Mouse (Mus musculus) kidney, adult 9 months (tissue): Measurements from ENCODE around the gene Aarsd1.
"Not testable (repeated sequence)": the region's sequence is repeated elsewhere in the genome, so short reads cannot be mapped to it uniquely, and the experiment has no call there.

Experiments used
- DNase-seq: peaks from one replicate; pipeline ENCODE4 v3.0.0; 2022

Gene Aarsd1

DNA sequence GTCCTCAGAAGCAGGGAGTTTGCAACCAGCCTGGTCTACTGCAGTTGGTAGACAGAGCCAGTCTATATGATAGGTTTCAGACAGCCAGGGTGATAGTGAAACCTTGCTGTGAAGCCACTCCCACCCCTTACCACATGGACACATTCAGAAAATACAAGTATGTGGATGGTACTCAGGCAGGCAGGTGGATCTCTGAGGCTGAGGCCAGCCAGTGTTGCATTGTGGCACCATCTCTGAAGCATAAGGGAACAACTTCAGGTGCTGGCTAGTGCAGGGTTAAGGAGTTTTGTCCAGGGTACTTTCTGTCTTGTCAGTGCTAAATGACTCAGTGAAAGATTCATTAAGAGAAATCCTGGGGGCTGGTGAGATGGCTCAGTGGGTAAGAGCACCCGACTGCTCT, 28.9 kb upstream of the Aarsd1 start:
- no peak for DNase-seq

DNA sequence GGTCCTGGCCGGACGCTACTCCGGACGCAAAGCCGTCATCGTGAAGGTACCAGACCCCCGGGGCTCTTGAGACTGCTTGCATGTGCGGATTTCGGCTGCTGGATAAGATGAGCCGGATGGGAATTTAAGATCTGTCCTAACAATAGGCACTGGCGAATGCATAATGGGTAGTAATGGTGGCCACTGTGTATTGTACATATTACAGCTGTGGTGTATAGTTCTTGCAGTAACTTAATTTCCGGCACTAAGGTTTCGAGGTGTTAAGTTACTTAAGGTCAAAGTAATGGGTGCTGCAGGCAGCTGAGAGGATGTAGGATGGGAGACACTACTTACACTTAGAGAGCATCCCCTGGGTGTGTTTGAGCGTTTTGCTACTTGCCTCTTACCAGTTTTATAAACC, 25.3 kb upstream of the Aarsd1 start:
- DNase-seq = no peak

DNA sequence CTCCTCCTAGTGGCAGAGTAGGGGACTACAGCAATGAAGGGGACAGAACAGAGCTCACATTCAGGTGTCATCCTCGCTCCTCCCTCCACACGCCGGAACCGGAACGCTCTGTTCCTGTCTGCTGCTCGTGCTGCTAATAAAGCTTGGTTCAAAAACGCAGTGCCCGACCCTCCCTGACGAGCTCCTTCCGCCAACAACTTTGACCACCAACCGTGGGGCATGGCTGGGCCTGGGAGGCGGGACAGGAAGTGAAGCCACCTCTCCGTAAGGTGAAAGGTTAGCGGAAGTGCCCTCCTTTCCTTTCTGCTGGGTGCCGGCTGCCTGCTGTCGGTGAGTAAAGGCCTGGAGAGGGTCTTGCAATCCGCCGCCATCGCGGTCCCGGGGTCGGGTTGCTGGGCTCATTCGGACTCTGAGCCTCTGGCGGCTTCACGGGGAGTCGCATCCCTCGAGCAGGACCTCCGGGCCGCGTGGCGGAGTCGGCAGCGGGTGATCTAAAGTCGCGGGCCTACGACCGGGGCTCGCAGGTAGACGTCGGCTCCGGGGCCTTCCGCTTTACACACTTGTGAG, 24.8 kb upstream of the Aarsd1 start, which contains the start of gene Rpl27:
Gene Rpl27 (plus strand): TSS at position 172 of the 567 bp plus-strand sequence.
- DNase-seq = peak; percentile 99

DNA sequence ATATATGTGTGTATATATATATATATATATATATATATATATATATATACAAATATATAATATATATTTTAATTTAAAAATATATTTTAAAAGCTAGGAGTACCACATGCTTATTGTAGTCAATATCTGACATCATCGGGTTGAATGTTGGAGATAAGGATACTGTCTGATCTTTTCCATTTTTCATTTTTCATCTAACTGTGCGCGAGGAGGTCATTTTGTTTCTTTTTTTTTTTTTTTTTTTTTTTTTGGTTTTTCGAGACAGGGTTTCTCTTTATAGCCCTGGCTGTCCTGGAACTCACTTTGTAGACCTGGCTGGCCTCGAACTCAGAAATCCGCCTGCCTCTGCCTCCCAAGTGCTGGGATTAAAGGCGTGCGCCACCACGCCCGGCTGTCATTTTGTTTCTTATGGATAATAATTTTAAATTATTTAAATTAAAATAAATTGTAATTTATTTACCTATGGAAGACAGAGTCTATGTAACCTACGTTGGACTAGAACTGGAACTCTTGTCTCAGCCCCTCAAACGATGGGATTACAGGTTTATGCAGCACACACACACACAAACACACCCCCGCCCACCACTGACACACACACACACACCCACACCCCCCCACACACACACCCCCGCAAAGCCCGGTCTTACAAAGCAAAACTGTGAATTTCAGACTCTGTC, 24.2 kb upstream of the Aarsd1 start:
- not testable (repeated sequence) for DNase-seq

DNA sequence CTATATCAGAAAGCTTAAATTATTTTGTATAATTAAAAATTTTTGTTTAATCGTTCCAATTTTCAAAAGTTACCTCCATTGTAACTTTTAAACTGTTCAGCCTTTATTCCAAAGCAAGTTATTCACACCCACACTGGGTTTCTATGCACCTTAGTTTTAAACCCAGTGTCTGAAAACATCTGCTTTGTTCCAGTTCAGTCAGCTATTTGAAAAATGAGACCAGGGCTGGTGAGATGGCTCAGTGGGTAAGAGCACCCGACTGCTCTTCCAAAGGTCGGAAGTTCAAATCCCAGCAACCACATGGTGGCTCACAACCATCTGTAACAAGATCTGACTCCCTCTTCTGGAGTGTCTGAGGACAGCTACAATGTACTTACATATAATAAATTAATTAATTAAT, 20.6 kb upstream of the Aarsd1 start:
- DNase-seq = not testable (repeated sequence)

DNA sequence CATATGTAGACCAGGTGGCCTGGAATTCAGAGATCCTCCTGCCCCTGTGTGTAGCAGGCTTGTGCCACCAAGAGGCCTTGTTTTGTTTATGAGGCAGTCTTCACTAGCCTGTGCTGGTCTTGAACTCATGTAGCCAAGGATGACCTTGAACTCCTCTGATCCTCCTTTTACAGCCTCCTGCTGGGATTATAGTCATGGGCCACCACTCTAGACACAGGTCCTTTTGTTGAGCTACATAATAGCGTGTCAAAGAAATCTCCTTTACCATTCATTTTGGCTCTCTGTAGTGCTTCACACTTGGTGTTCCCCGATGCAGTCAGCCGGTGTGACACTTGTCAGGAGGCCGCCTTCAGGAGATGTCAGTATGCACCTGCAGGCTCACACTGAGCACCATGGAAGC, 19.5 kb upstream of the Aarsd1 start:
- no peak for DNase-seq

DNA sequence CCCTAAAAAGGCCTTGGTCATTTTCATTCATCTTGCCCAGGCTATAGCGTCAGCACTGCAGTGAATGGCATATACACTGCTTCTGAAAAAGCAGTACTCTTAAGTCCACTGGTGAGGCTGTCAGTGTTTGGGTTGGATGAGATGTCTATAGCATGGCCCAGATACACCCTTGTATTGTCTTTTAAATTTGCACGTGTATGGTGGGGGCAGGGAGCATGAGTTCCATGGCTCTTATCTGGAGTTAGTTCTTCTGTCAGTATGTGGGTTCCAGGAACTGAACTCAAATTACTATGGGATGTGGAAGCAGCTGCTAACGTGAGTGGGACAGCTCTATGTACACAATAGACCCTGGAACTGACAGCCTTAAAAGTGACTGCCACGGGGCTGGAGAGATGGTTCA, 18.4 kb upstream of the Aarsd1 start:
- DNase-seq = no peak

DNA sequence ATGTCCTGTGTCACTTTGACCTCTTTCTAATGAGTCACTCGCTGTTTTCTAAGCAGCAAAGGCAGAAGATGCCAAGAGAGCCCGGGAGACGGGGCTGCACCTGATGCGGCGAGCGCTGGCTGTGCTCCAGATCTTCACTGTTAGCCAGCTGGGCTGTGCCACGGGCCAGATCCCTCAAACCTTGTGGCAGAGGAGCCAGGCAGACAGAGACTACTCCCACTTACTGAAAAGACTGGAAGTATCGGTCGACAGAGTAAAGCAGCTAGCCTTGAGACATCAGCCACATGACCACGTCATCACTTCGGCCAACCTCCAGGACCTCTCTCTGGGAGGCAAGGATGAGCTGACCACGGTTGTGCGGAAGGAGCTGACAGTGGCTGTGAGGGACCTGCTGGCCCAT, 16.0 kb upstream of the Aarsd1 start:
- no peak for DNase-seq

DNA sequence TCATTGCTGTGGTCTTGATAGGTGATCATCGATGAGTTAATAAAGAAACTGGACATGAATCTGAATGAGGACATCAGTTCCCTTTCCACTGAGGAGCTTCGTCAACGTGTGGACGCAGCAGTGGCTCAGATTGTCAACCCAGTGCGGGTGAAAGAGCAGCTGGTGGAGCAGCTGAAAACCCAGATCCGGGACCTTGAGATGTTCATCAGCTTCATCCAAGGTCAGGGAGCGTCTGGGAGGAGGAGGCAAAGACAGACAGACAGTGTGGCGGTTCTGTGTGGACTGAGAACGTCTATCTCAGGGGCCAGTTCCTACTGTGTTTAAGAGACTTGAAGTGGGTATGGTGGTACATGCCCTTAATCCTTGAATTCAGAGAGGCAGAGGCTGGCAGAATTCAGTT, 13.9 kb upstream of the Aarsd1 start:
- no peak for DNase-seq

DNA sequence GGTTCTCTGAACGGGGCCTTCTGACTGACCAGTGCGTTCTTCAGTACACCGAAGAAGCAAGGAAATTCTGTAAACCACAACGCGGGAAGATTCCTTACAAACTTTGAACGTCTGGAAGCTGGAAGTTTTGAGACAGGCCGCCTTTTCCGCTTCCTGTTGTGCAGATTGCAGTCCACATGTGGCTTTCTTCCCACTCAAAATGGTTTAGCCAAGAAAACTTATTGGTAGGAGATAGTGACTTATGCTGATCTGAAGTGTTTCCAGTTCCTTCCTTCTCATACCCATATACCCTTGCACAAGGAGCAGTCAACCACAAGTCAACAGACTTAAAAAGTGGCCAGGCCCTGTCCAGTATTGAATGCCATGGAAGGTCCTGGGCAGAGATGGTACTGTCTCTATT, 8.8 kb upstream of the Aarsd1 start:
- no peak for DNase-seq

DNA sequence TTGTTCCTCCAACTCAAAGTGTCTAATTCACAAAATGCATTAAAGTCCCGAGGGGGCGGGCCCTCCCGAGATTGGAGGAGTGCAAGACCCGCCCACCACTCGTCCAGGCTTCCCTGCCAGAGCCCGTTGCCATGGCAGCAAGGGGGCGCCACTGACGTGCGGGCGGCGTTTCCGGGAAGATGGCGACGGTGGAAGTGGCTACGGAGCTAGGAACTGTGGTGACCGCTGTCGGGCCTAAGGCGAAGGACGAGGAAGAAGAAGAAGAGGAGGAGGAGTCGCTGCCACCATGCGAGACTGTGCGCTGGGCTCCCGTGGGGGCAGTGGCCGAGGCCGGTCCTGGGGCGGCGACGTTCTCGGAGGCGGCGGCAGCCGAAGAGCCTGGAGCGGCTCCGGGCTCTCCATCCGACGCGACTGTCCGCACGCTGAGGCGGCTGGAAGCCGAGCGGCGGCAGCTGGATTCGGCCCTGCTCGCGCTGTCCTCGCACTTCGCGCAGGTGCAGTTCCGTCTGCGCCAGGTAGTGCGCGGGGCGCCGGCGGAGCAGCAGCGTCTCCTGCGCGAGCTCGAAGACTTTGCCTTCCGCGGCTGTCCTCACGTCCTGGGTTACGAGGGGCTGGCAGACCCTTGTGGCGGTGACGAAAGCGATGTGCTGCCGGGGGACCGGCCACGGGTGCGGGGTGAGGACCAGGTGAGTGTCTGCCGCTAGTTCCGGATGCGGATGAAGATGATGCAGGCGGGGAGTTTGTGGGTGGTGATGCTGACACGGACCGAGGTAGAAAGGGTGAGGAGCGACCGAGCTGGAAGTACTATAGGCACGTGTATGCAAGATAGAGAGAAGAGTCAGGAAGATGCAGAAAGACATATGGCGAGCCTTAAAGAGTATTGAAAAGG, 7.8 kb upstream of the Aarsd1 start, which contains the start of the genes Rundc1 and Ptges3l:
Gene Rundc1 (plus strand): TSS at position 161 of the 889 bp plus-strand sequence.
Gene Ptges3l (minus strand): TSS at position 409 of the 889 bp plus-strand sequence.
- DNase-seq = peak; percentile 98

DNA sequence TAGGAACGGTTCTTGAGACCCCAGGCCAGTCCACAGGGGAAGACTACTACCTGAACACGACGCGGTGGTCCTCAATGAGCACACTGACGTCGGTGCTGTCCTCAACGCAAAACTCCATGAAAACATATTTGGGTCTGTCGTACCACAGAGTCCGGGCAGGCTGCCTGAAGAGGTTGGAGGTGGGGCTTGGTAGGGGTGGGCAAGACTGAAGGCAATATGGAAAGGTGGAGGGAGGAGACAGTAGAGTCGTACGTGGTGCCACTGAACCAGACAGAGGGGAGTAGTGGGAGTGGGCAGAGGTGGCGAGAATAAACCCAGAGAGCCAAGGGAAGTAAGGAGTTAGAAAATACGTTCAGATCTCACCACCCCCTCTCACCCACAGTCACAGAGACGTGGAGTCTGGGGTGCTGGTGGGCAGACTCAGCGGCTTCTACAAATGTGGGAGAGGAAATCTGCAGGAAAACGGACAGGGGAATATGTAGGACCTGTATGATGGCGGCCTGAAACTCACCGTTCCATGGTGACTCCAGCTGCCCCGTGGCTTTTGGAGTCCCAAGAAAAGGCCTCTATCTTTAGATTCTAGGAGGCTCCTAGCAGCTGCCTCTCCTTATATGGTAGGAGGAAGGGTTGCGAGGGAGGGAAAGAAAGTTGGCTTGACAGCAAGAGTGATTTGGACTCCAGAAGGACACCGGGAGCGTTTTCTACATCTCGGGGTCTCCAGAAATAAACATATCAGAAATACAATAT, 6.9 kb upstream of the Aarsd1 start, which contains the start of gene Gm27029:
Gene Gm27029 (minus strand): TSS at position 692 of the 747 bp plus-strand sequence.
- no peak for DNase-seq

DNA sequence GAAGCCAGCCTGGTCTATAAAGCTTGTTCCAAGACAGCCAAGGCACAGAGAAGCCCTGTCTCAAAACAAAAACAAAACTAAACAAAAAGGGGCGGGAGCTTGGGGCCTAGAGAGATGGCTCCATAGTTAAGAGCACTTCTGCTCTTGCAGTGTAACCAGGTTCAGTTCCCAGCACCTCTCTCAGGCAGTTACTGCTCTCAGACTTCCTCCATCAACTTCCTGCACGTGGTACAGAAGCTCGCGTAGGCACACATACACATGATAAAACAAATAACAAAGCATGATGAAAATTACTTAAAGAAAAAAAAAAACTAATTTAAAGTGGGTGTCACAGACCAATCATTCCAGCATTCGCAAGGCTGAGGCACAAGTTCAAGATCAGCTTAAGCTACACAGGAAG, 2.7 kb upstream of the Aarsd1 start:
- DNase-seq = no peak

DNA sequence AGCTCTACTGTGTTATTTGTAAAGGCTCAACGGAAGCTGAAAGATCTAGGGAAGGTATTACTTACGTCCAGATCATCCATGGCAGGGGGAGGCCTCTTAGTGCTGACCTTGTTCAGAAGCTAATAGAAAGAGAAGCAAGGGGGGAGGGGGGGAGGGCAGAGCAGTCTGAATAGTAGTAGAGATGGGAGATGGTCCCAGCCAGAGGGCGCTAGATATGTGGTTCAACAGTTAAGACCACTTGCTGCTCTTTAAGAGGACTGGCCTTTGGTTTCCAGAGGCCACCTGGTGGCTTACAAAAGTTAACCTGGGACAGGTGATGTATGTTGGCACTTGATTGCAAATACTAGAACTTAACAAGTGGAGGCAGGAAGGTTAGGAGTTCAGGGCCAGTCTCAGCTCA, 2.2 kb upstream of the Aarsd1 start:
- no peak for DNase-seq

DNA sequence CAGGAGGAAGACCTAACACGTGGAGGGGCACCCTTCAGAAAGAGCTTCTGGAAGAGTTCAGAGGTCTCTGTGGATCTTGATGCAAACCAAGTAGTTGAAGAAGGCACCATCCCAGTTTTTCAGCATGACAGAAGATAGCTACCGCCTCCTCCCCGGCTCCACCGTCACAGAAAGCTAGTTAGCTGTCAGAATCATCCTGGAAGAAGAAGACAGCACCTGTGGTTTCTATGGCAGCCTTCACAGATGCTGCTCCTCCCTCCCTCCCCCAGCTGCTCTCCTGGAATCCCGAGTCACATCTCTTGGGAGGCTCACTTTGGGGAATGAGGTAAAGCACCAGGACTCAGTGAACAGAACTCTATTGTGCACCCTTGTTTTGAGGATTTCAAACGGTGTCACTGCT, 1.6 kb upstream of the Aarsd1 start:
- DNase-seq = no peak

DNA sequence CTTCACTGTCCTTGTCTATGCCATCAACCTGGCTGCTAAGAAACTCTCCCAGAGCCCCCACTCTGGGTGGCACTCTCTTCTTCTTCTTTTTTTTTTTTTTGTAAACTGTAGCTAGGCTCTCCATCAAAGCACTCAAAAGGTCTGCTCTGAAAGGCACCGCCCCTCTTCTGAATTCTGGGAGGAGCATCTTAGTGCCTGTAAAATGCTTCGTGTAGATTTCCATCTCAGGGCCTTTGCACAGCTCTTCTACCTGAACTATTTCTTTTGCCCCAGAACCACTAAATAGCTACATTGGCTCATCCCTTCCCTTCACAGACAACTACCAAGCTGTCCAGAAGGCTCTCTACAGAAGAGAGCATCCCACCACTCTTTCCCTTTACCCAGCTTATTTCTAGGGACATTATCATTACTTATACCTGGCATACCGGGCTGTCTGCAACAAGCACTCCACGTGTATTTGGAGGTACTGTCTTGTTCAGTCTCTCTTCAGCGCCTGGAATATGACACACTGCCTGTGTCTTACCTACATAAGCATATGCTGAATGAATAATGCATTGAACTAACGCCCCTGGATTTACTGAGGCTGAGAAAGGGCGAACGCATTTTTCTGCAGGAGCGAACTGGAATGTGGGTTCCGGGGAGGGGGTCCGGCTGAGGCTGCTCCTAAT, 848 bp downstream of the Aarsd1 start:
- DNase-seq = no peak

DNA sequence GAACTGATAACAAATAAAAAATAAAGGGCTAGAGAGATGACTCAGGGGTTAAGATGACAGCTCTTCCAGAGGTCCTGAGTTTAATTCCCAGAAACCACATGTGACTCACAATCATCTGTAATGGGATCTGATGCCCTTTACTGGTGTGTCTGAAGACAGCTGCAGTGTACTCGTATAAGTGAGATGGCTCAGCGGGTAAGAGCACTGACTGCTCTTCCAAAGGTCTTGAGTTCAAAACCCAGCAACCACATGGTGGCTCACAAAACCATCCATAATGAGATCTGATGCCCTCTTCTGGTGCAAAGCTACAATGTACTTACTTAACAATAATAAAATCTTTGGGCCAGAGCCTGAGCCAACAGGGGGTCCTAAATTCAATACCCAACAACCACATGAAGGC, 2.1 kb downstream of the Aarsd1 start:
- DNase-seq = no peak

DNA sequence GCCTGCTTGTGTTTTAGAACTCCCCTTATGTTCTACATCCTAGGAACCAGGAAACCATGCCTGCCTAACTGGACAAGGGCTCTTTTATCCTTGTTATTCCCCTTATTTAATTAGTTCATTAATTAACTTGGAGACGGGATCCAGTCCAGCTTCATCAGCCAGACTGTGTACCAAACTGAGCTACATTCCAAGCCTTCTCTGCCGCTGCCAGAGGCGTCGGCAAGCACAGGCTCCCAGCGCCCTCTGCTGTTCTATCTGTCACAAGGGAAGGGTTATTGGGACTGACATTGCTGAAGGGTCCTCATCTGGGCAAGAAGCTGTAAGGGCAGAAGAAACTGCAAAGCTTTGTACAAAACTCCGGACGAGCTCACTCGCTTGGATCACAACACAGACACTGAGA, 22.3 kb downstream of the Aarsd1 start:
- peak; percentile 92 for DNase-seq

DNA sequence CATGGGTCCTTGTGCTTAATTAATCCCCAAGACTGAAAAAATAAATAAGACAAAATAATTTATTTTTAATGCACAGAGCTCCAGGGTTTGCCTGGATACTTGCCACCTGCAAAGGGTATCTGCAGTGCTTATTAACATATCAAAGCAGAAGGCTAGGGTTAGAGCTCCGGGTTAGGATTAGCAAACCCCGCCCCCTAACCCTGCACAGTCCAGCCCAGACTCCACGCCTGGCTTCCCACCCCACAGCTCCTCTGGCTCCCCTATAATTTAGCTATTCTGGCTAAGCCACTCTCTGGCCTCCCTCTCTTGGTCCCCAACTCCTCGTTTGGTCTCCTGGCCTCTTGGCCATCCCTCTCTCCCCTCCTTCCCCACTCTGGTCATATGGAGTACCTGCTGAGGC, 35.6 kb downstream of the Aarsd1 start:
- no peak for DNase-seq

DNA sequence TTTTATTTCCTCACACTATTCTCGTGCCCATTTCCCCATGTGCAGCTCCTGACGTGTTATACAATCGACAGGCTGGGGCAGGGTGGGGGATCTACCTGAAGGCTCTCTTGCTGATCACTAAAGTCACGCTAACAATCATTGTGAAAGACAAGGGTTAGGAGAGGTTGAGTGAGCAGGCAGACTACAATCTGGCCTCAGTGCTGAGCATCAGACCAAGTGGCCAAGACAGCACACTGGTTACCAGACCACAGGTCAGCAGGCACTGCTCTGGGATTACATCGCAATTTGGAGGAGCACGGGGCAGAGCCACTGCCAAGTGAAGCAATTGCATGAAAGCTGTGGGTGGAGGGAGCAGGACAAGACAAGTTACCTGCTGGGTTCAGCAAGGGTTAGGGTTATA, 38.5 kb downstream of the Aarsd1 start:
- peak; percentile 76 for DNase-seq

DNA sequence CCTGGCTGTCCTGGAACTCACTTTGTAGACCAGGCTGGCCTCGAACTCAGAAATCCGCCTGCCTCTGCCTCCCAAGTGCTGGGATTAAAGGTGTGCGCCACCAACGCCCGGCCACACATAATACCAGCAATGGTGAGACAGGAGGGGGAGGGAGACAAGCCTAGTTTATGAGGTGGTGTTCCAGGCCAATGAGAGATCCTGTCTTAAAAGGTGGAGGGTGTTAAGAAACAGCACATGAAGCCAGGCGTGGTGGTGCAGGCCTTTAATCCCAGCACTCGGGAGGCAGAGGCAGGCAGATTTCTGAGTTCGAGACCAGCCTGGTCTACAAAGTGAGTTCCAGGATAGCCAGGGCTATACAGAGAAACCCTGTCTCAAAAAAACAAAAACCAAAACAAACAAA, 39.2 kb downstream of the Aarsd1 start:
- DNase-seq = peak; percentile 64

DNA sequence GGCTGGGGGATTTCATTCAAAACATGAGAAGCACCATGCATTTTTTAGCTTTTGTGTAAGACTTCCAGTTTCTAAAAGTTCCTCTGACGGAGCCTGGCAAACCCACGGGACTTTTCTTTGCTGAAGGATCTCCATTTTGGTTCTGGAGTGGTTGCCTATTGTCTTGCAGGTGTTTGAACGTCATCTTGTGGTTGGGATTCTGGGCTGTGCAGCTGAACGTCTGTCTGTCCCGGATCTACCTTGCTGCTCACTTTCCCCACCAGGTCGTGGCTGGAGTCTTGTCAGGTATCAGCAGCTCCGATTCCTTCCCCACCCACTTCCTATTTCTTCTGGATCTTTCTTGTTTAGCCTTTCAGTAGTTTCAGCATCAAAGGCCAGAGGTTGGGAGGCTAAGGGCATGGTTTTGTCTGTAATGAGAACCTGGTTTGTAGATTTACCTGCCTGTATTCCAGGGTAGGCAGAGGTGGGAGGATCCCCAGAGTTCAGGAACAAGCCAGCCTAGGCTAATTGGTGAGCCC, 42.9 kb downstream of the Aarsd1 start:
- DNase-seq = no peak
